Mouse (Mus musculus): ENCODE data around the gene Wnk4. TPM values are rescaled to one million over a fixed set of nuclear protein-coding genes. Genes with fewer than 3 reads are reported as not detected.

Wnk4 gene
- polyA plus RNA-seq, 1 experiment from 2014 or later: 21.9 TPM

- Histone ChIP-seq H3K9ac (replicated peaks; ENCODE audit: low read depth, low read length) (no peak overlapping the region), H3K4me1 (ENCODE audit: control insufficient read depth, insufficient read depth, low read length) (peaks cover 11% of the 10 kb centered on the region; the same call in 1 of the 2 replicates), H3K36me3 (ENCODE audit: control insufficient read depth, insufficient read depth, low read length) (no peaks in the 10 kb centered on the region), H3K27ac (ENCODE audit: low read length) (no peak overlapping the region; the same call in 1 of the 2 replicates), H3K9me3 (ENCODE audit: control insufficient read depth, low read depth, low read length) (no peaks in the 10 kb centered on the region), H3K4me2 (replicated peaks; ENCODE audit: low read depth, low read length) (peak overlapping the region; percentile 93), H3K4me3 (ENCODE audit: low read depth, low read length) (peak overlapping the region; percentile 60), H3K27me3 (ENCODE audit: control insufficient read depth, insufficient read depth, low read length) (no peaks in the 10 kb centered on the region)
- 88% methylated on average over 6 of the region's 6 CpGs for WGBS
- no peak for ATAC-seq (ENCODE audit: insufficient number of reproducible peaks, insufficient read depth, low FRiP score, low read depth)
Measured at GRCm38 (mm10) chr11:101247521-101248030, 12.8 kb upstream of the Wnk4 start.

DNA sequence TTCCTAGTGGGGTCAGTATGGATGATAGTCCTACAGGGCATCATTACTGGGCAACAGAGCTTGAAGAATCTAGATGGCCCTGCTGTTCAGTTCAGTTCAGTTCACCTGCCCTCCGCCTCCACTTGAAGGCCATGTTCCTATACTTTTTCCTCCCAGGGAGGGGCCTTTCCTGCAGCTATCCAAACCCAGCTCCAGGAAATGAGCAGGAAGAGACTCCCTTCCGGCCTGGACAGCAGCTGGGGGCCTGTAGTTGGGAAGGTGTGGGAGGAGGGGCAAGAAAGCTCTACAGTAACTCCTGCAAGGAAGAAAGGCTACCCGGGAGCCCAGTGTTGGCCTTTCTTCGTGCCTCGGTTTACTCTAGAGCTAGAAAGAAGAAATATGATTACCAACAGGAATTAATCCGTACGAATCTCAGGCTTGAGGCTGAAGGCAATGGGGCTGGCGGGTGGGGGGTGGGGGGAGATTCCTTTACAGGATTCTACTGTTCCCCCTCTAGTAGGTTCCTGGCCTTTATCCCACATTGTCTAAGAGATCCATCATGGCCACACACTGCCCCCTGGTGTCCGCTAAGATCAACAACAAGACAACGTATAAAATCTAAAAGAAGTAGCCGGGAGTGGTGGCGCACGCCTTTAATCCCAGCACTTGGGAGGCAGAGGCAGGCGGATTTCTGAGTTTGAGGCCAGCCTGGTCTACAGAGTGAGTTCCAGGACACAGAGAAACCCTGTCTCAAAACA lies 11.9 kb upstream of the Wnk4 start:
- H3K27ac ChIP-seq (ENCODE audit: low read length): no peak overlapping the region; the same call in 1 of the 2 replicates
- H3K27me3 ChIP-seq (ENCODE audit: control insufficient read depth, insufficient read depth, low read length): no peaks in the 10 kb centered on the region
- WGBS: 36% methylated on average over 14 of the region's 14 CpGs
- H3K36me3 ChIP-seq (ENCODE audit: control insufficient read depth, insufficient read depth, low read length): no peaks in the 10 kb centered on the region
- no peak overlapping the region for H3K9ac ChIP-seq (replicated peaks; ENCODE audit: low read depth, low read length)
- H3K4me3 ChIP-seq (ENCODE audit: low read depth, low read length): no peak overlapping the region
- peak overlapping the region; percentile 7; the same call in 1 of the 2 replicates for H3K4me2 ChIP-seq (replicated peaks; ENCODE audit: low read depth, low read length)
- ATAC-seq (ENCODE audit: insufficient number of reproducible peaks, insufficient read depth, low FRiP score, low read depth): no peak
- peaks cover 15% of the 10 kb centered on the region; the same call in 1 of the 2 replicates for H3K4me1 ChIP-seq (ENCODE audit: control insufficient read depth, insufficient read depth, low read length)
- no peaks in the 10 kb centered on the region for H3K9me3 ChIP-seq (ENCODE audit: control insufficient read depth, low read depth, low read length)

- no peak overlapping the region for H3K9ac ChIP-seq (replicated peaks; ENCODE audit: low read depth, low read length)
- H3K4me3 ChIP-seq (ENCODE audit: low read depth, low read length): no peak overlapping the region
- no peak overlapping the region for H3K27ac ChIP-seq (ENCODE audit: low read length)
- H3K9me3 ChIP-seq (ENCODE audit: control insufficient read depth, low read depth, low read length): no peaks in the 10 kb centered on the region
- no peaks in the 10 kb centered on the region for H3K27me3 ChIP-seq (ENCODE audit: control insufficient read depth, insufficient read depth, low read length)
- H3K36me3 ChIP-seq (ENCODE audit: control insufficient read depth, insufficient read depth, low read length): peaks cover under 1% of the 10 kb centered on the region; the same call in 1 of the 2 replicates
- ATAC-seq (ENCODE audit: insufficient number of reproducible peaks, insufficient read depth, low FRiP score, low read depth): no peak
- WGBS: 67% methylated on average over 2 of the region's 2 CpGs
- H3K4me2 ChIP-seq (replicated peaks; ENCODE audit: low read depth, low read length): no peak overlapping the region
- H3K4me1 ChIP-seq (ENCODE audit: control insufficient read depth, insufficient read depth, low read length): peaks cover 16% of the 10 kb centered on the region; the same call in 1 of the 2 replicates
Measured at GRCm38 (mm10) chr11:101251031-101251430, 9.3 kb upstream of the Wnk4 start.

GRCm38 (mm10) chr11:101252941-101253340 lies 7.4 kb upstream of the Wnk4 start:
- Histone ChIP-seq H3K9me3 (ENCODE audit: control insufficient read depth, low read depth, low read length) (no peaks in the 10 kb centered on the region), H3K36me3 (ENCODE audit: control insufficient read depth, insufficient read depth, low read length) (peaks cover 6% of the 10 kb centered on the region; the same call in 1 of the 2 replicates), H3K4me2 (replicated peaks; ENCODE audit: low read depth, low read length) (peak overlapping the region; percentile 96), H3K9ac (replicated peaks; ENCODE audit: low read depth, low read length) (peak overlapping the region; percentile 91), H3K27me3 (ENCODE audit: control insufficient read depth, insufficient read depth, low read length) (no peaks in the 10 kb centered on the region), H3K4me3 (ENCODE audit: low read depth, low read length) (peak overlapping the region; percentile 82), H3K4me1 (ENCODE audit: control insufficient read depth, insufficient read depth, low read length) (peaks cover 17% of the 10 kb centered on the region), H3K27ac (ENCODE audit: low read length) (peak overlapping the region; percentile 94)
- ATAC-seq (ENCODE audit: insufficient number of reproducible peaks, insufficient read depth, low FRiP score, low read depth): no peak
- 5% methylated on average over 7 of the region's 7 CpGs for WGBS

DNA sequence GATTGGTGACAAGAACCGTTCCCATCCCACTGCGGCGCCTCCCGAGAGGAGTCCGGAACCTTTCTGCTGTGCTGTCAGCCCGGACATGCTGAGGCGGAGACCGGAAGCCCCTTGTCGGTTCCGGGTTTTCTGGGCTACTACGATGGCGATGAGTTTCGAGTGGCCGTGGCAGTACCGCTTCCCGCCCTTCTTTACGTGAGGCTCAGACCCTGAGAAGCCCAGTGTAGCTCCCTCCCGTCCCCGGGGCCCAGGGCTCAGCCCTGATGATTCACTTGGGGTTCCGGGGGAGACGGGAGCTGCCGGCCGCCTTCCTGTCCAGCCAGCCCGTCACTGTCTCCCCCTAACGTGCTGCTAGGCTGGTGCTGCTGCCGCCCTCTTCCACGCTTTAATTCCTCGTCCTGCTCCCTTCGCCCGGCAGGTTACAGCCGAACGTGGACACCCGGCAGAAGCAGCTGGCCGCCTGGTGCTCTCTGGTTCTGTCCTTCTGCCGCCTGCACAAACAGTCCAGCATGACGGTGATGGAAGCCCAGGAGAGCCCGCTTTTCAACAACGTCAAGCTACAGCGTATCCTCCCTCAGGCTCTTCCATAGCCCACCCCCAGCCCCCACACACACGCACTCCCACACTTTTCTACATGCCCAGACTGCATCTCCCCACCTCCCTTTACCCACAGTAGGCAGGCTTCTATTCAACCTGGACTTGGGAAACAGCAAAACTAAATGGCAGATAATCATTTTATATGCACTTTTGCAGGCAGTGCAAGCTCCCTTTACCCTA lies 6.6 kb upstream of the Wnk4 start, which contains the start of gene Vps25:
Gene Vps25 (plus strand): TSS at position 95 of the 777 bp plus-strand sequence.
- H3K9ac ChIP-seq (replicated peaks; ENCODE audit: low read depth, low read length): peak within 1 kb of the TSS; percentile 91
- peak within 1 kb of the TSS; percentile 82 for H3K4me3 ChIP-seq (ENCODE audit: low read depth, low read length)
- H3K27ac ChIP-seq (ENCODE audit: low read length): peak within 1 kb of the TSS; percentile 94
- peak within 1 kb of the TSS; percentile 96 for H3K4me2 ChIP-seq (replicated peaks; ENCODE audit: low read depth, low read length)
- H3K27me3 ChIP-seq (ENCODE audit: control insufficient read depth, insufficient read depth, low read length): no peaks in the 10 kb centered on the region
- ATAC-seq (ENCODE audit: insufficient number of reproducible peaks, insufficient read depth, low FRiP score, low read depth): peak; percentile 80; the same call in 1 of the 2 replicates
- WGBS: 1% methylated on average over 40 of the region's 40 CpGs
- peaks cover 8% of the 10 kb centered on the region; the same call in 1 of the 2 replicates for H3K36me3 ChIP-seq (ENCODE audit: control insufficient read depth, insufficient read depth, low read length)
- no peaks in the 10 kb centered on the region for H3K9me3 ChIP-seq (ENCODE audit: control insufficient read depth, low read depth, low read length)
- peaks cover 23% of the 10 kb centered on the region for H3K4me1 ChIP-seq (ENCODE audit: control insufficient read depth, insufficient read depth, low read length)

GRCm38 (mm10) chr11:101255826-101256775 lies 4.3 kb upstream of the Wnk4 start:
- no peak overlapping the region for H3K4me2 ChIP-seq (replicated peaks; ENCODE audit: low read depth, low read length)
- H3K27ac ChIP-seq (ENCODE audit: low read length): no peak overlapping the region
- no peaks in the 10 kb centered on the region for H3K27me3 ChIP-seq (ENCODE audit: control insufficient read depth, insufficient read depth, low read length)
- no peak for ATAC-seq (ENCODE audit: insufficient number of reproducible peaks, insufficient read depth, low FRiP score, low read depth)
- H3K36me3 ChIP-seq (ENCODE audit: control insufficient read depth, insufficient read depth, low read length): peaks cover 8% of the 10 kb centered on the region; the same call in 1 of the 2 replicates
- no peak overlapping the region for H3K4me3 ChIP-seq (ENCODE audit: low read depth, low read length)
- peaks cover 35% of the 10 kb centered on the region for H3K4me1 ChIP-seq (ENCODE audit: control insufficient read depth, insufficient read depth, low read length)
- no peaks in the 10 kb centered on the region for H3K9me3 ChIP-seq (ENCODE audit: control insufficient read depth, low read depth, low read length)
- H3K9ac ChIP-seq (replicated peaks; ENCODE audit: low read depth, low read length): no peak overlapping the region
- WGBS: 85% methylated on average over 13 of the region's 13 CpGs

DNA sequence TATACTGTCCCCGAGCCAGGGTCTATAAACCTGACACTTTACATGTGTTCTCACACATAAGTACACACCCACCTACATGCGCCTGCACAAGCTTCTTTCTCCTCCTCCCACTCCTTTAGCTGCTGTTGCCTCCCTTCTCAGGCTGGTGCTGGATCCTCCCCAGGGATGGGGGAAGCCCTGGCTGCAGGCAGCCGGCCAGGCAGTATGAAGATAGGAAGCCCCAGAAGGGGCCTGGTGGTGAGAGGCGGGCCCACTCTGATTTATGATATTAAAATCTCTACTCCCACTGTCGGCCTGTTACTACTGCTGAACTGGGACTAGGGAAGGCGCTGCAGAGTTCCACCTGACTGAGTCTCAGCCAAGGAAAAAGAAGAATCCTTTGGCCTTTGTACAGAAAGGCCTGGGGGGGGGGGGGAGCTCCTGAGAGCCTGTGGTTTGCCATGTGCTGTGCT lies 1.1 kb upstream of the Wnk4 start:
- Histone ChIP-seq H3K27me3 (ENCODE audit: control insufficient read depth, insufficient read depth, low read length) (peaks cover 5% of the 10 kb centered on the region; the same call in 1 of the 2 replicates), H3K4me3 (ENCODE audit: low read depth, low read length) (peak overlapping the region; percentile 58), H3K9me3 (ENCODE audit: control insufficient read depth, low read depth, low read length) (no peaks in the 10 kb centered on the region), H3K9ac (replicated peaks; ENCODE audit: low read depth, low read length) (no peak overlapping the region; the same call in 1 of the 2 replicates), H3K27ac (ENCODE audit: low read length) (peak overlapping the region; percentile 86), H3K4me1 (ENCODE audit: control insufficient read depth, insufficient read depth, low read length) (peaks cover 46% of the 10 kb centered on the region), H3K36me3 (ENCODE audit: control insufficient read depth, insufficient read depth, low read length) (peaks cover 8% of the 10 kb centered on the region; the same call in 1 of the 2 replicates), H3K4me2 (replicated peaks; ENCODE audit: low read depth, low read length) (peak overlapping the region; percentile 98)
- 21% methylated on average over 6 of the region's 6 CpGs for WGBS
- ATAC-seq (ENCODE audit: insufficient number of reproducible peaks, insufficient read depth, low FRiP score, low read depth): peak; percentile 50
